Mouse (Mus musculus): ENCODE measurements at regions not wholly inside any gene's neighbourhood (a gene's known extent, or its start where the extent isn't known, plus 50 kb on each side); places are given as distances from the start of the nearest gene placed in this dataset.

DNA sequence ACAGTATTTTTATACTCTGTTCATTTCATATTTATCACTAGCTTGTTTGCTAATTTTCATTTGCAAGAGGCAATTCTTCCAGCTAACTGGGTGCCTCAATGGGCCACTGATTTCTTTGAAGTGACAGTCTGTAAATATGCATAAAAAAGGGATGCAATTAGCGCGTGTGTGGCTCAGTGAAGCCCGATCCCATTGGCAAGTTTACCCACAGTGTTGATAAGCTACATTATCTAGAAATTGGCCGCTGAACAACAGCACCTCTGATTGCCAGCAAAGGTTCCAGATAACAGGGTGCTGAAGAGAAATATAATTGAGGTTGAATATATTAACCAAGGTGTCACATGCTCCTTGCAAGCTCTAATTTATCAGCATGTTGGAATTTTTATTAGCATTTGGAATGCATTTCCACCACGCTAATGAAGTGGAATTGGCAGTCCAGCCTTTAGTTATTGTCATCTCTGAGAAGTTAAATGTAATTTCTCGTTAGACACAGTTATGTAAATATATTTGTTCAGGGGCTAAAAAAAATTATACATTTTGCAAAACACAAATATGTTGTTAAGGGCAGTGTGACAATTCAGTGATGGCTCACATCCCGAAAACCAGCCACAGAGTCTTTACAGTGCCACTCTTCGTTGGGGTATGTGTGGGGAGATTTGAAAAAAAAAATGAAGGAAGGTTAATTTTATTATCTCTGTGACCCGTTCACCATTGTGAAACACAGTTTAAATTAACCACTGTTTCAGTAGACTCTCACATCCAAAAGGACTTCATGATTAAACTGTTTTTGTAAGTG, 224.0 kb downstream of the Gm765 start:
- TF ChIP-seq CTCF (IDR thresholded peaks at IDR 0.05; ENCODE audit: borderline replicate concordance, insufficient read depth, low read depth, low read length) (no peak), POLR2A (IDR thresholded peaks at IDR 0.05; ENCODE audit: borderline replicate concordance, insufficient read depth, low read length) (no peak)

Measured in cerebellum, adult 2 months (tissue).